Mouse (Mus musculus) myocyte (in vitro differentiated cells): ENCODE results near the gene Adam17. TPM values are rescaled to one million over a fixed set of nuclear protein-coding genes. Genes with fewer than 3 reads are reported as not detected.

ENCODE experiments used
- H3K27me3 ChIP-seq: one replicate; pipeline ENCODE4 v1.6.1; 2011; ENCODE audit not compliant: control insufficient read depth, insufficient read depth, insufficient read length
- H3K36me3 ChIP-seq: one replicate; pipeline ENCODE4 v1.6.1; 2011; ENCODE audit not compliant: control insufficient read depth, insufficient read depth
- H3K4me2 ChIP-seq: one replicate; pipeline ENCODE4 v1.6.1; 2011; ENCODE audit warnings: low read depth, control low read depth
- H3K4me3 ChIP-seq: one replicate; pipeline ENCODE4 v1.5.1; 2011; ENCODE audit warnings: mild to moderate bottlenecking, control low read depth, moderate library complexity
- H3K79me2 ChIP-seq: one replicate; pipeline ENCODE4 v1.6.1; 2011; ENCODE audit not compliant: control insufficient read depth, insufficient read depth
- H3ac ChIP-seq: one replicate; pipeline ENCODE4 v1.6.1; 2011; ENCODE audit not compliant: control insufficient read depth, insufficient read length
- CEBPB ChIP-seq: IDR thresholded peaks from 2 replicates; pipeline ENCODE4 v1.6.1; 2011; ENCODE audit warnings: mild to moderate bottlenecking, moderate library complexity; ENCODE audit not compliant: poor library complexity, insufficient read depth, severe bottlenecking
- E2F4 ChIP-seq: IDR thresholded peaks from one replicate; pipeline ENCODE4 v1.6.1; 2011; ENCODE audit warnings: mild to moderate bottlenecking, control low read depth, moderate library complexity; ENCODE audit not compliant: insufficient read depth
- MAX ChIP-seq: IDR thresholded peaks from one replicate; pipeline ENCODE4 v1.6.1; 2011; ENCODE audit warnings: low read depth, mild to moderate bottlenecking, control low read depth
- MYOD1 ChIP-seq, 3 experiments: IDR thresholded peaks; one replicate each; pipeline ENCODE4 v1.6.1; 2011; ENCODE audit warnings: control low read depth in 2 of 3, low read depth in 2 of 3, mild to moderate bottlenecking in 2 of 3, moderate library complexity in 1 of 3; ENCODE audit not compliant: insufficient read length in 2 of 3, control insufficient read depth in 1 of 3
- MYOG ChIP-seq, 3 experiments: IDR thresholded peaks; one replicate each; pipeline ENCODE4 v1.6.1; 2011; ENCODE audit warnings: control low read depth in 2 of 3, low read depth in 2 of 3, mild to moderate bottlenecking in 2 of 3; ENCODE audit not compliant: insufficient read length in 2 of 3, control insufficient read depth in 1 of 3, insufficient read depth in 1 of 3
- POLR2A ChIP-seq: IDR thresholded peaks from one replicate; pipeline ENCODE4 v1.6.1; 2011; ENCODE audit warnings: low read depth, mild to moderate bottlenecking, control low read depth, moderate library complexity; ENCODE audit not compliant: insufficient read length
- POLR2AphosphoS2 ChIP-seq: IDR thresholded peaks from one replicate; pipeline ENCODE4 v1.6.1; 2011; ENCODE audit warnings: low read depth, control low read depth; ENCODE audit not compliant: insufficient read length
- REST ChIP-seq: IDR thresholded peaks from one replicate; pipeline ENCODE4 v1.6.1; 2011; ENCODE audit warnings: mild to moderate bottlenecking, control low read depth, moderate library complexity; ENCODE audit not compliant: insufficient read depth, insufficient read length
- SRF ChIP-seq: IDR thresholded peaks from one replicate; pipeline ENCODE4 v1.6.1; 2011; ENCODE audit warnings: low read depth; ENCODE audit not compliant: control insufficient read depth, insufficient read length
- TCF12 ChIP-seq: IDR thresholded peaks from one replicate; pipeline ENCODE4 v1.6.1; 2011; ENCODE audit warnings: mild to moderate bottlenecking, control low read depth; ENCODE audit not compliant: poor library complexity, insufficient read depth, severe bottlenecking
- TCF3 ChIP-seq: IDR thresholded peaks from one replicate; pipeline ENCODE4 v1.6.1; 2011; ENCODE audit warnings: low read depth, control low read depth; ENCODE audit not compliant: insufficient read length
- USF1 ChIP-seq: IDR thresholded peaks from one replicate; pipeline ENCODE4 v1.6.1; 2011; ENCODE audit warnings: low read depth, mild to moderate bottlenecking, control low read depth, moderate library complexity
- polyA plus RNA-seq: library from polyadenylated mRNA; unstranded; fragments of >200 nt; fragmentation: generic; extraction: Trizol; gene quantifications from one replicate; pipeline ENCODE4 v1.2.1, GENCODE M21; 2012; ENCODE audit warnings: missing spikeins

Gene Adam17
- polyA plus RNA-seq, 1 experiment = 13.4 TPM

DNA sequence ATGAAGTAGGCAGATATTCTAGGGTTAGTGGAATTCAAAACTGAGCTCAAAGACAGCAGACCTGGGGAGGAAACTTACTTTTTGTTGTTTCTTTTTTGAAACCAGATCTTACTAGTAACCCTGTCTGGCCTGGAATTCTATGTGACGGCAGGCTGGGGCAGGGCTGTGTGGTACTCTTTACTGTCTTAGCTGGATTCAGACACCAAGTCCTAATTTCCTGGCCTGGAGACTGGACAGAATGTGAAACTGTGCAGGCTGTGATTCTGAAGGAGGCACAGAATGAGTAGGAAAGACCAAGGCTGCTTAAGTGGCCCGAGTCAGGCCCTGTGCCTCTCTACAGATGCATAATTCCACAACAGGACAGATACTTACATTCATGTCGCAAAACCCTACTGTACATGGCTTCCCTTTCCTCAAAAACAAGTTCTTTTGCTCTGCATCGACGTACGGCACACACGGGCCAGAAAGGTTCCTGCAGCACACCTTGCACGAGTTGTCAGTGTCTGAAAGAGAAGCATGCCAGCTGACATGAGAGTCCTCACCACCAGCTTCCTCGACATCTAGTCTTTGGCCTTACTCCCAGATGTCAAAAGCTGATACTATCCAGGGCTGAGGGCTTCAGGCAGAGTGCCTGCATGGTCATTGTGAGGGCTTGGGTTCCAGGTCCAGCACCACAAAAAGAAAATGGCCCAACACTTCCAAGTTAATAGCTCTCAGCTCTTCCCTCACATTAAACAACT is 43.6 kb downstream of the Adam17 start:
- Histone ChIP-seq H3K27me3 (no peaks in the 10 kb centered on the region), H3ac (no peak overlapping the region), H3K4me2 (no peak overlapping the region), H3K36me3 (peaks cover 30% of the 10 kb centered on the region), H3K4me3 (no peak overlapping the region), H3K79me2 (no peaks in the 10 kb centered on the region)
- TF ChIP-seq POLR2AphosphoS2 (peak; percentile 26), E2F4 (no peak)

DNA sequence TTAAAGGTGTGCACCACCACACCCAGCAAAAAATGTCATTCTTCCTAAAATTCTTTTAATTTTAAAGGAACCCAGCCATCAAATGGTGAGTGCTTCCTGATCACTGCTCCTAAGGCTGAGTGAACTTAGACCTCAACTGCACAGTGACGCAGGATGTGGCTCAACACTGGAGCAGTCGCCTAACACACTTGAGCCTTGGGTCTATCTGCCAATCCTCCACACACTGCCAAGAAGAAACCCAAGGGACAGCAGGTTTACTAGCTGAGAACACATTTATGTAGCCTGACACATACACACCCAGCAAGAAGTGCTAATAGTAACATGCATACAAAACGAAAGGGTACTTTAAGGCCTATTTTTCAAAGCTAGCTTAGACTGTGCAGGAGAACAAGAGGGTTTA is 47.1 kb downstream of the Adam17 start:
- Histone ChIP-seq H3K79me2 (no peaks in the 10 kb centered on the region), H3K4me3 (no peak overlapping the region), H3ac (no peak overlapping the region), H3K36me3 (peaks cover 41% of the 10 kb centered on the region), H3K4me2 (no peak overlapping the region), H3K27me3 (no peaks in the 10 kb centered on the region)
- no peak for TF ChIP-seq POLR2AphosphoS2
- no peak for TF ChIP-seq TCF3
- TF ChIP-seq REST = no peak
- no peak for TF ChIP-seq SRF
- no peak for TF ChIP-seq MYOD1 (IDR thresholded peaks at IDR 0.05; ENCODE audit: control insufficient read depth in 1 of 3, insufficient read length in 2 of 3, low read depth in 2 of 3)
- no peak for TF ChIP-seq MAX
- no peak for TF ChIP-seq POLR2A
- TF ChIP-seq E2F4 = no peak
- no peak for TF ChIP-seq CEBPB
- no peak for TF ChIP-seq TCF12
- no peak for TF ChIP-seq MYOG (IDR thresholded peaks at IDR 0.05; ENCODE audit: control insufficient read depth in 1 of 3, insufficient read depth in 1 of 3, insufficient read length in 2 of 3, low read depth in 2 of 3)
- no peak for TF ChIP-seq USF1

DNA sequence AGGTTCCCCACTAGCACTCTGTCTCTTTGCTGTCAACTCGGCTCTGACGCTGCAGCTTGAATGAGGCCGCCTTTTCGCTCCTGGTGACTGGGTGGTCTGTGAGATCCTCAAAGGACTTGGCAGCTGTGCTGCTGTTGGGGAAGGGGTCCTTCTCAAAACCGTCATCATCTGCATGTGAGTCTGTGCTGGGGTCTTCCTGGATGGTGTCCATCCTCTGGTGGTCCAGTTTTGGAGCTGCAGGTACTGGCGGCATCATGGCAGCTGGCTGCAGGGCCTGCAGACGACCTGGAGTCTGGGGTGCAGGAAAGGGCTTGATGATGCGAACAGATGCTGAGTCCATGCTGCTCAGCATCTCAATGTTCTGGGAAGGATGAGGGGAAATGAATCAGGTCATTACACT is 48.2 kb downstream of the Adam17 start:
- no peak overlapping the region for H3ac ChIP-seq
- H3K36me3 ChIP-seq = peaks cover 44% of the 10 kb centered on the region
- no peak overlapping the region for H3K4me3 ChIP-seq
- no peak for TF ChIP-seq POLR2AphosphoS2
- no peak for TF ChIP-seq MAX
- TF ChIP-seq SRF = no peak
- TF ChIP-seq E2F4 = no peak
- no peak for TF ChIP-seq USF1
- TF ChIP-seq CEBPB = no peak
- no peak for TF ChIP-seq POLR2A
- TF ChIP-seq TCF3 = no peak
- TF ChIP-seq TCF12 = no peak
- TF ChIP-seq MYOG (IDR thresholded peaks at IDR 0.05; ENCODE audit: control insufficient read depth in 1 of 3, insufficient read depth in 1 of 3, insufficient read length in 2 of 3, low read depth in 2 of 3) = no peak
- no peak for TF ChIP-seq REST
- TF ChIP-seq MYOD1 (IDR thresholded peaks at IDR 0.05; ENCODE audit: control insufficient read depth in 1 of 3, insufficient read length in 2 of 3, low read depth in 2 of 3) = no peak
- no peaks in the 10 kb centered on the region for H3K27me3 ChIP-seq
- no peaks in the 10 kb centered on the region for H3K79me2 ChIP-seq
- H3K4me2 ChIP-seq = no peak overlapping the region

DNA sequence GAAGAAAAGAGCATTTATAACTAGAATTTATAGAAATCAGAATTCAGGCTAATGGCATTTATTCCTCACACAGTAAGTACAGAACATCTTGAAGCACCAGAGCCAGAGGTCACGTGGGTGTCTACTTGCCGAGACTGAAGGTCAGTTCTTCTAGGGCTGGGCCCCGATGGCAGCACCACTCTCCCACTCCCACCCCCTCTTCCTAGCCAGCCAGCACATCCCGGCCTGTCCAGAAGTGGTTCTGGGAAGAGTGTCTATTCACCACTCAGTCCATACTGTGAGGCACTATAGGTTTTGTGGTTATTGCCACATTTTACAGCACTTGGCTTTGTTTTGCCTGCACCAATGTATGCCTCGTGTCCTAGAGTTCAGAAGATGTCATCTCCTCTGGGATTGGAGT is 49.3 kb downstream of the Adam17 start:
- no peaks in the 10 kb centered on the region for H3K79me2 ChIP-seq
- H3K36me3 ChIP-seq = peaks cover 52% of the 10 kb centered on the region
- no peak overlapping the region for H3K4me2 ChIP-seq
- no peaks in the 10 kb centered on the region for H3K27me3 ChIP-seq
- no peak overlapping the region for H3K4me3 ChIP-seq
- no peak overlapping the region for H3ac ChIP-seq
- no peak for TF ChIP-seq POLR2AphosphoS2
- TF ChIP-seq SRF = no peak
- no peak for TF ChIP-seq USF1
- no peak for TF ChIP-seq MAX
- TF ChIP-seq E2F4 = no peak
- no peak for TF ChIP-seq CEBPB

DNA sequence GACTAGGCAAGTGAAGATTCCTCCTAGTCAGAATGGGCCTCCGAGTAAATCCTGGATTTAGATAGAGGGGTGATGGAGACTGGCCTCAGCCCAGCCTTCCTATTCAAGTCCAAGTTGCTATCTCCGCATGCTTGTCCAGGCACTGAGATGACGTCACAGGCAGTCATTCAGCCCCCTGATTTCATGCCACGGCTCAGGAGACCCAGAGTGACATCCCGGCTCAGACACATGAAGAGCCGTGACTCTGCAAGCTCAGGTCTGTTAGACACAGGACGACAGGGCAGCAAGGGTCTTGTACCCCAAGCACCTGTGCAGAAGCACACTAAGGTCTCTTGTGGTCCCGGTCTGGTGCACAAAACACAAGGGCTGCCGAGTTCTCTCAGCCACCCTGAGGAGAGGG is 50.6 kb downstream of the Adam17 start:
- no peak overlapping the region for H3K4me3 ChIP-seq
- no peak overlapping the region for H3ac ChIP-seq
- H3K4me2 ChIP-seq = no peak overlapping the region
- H3K36me3 ChIP-seq = peaks cover 42% of the 10 kb centered on the region
- no peaks in the 10 kb centered on the region for H3K27me3 ChIP-seq
- no peaks in the 10 kb centered on the region for H3K79me2 ChIP-seq
- TF ChIP-seq USF1 = no peak
- no peak for TF ChIP-seq MYOG (IDR thresholded peaks at IDR 0.05; ENCODE audit: control insufficient read depth in 1 of 3, insufficient read depth in 1 of 3, insufficient read length in 2 of 3, low read depth in 2 of 3)
- no peak for TF ChIP-seq REST
- no peak for TF ChIP-seq E2F4
- TF ChIP-seq TCF12 = no peak
- TF ChIP-seq MAX = no peak
- no peak for TF ChIP-seq SRF
- TF ChIP-seq POLR2AphosphoS2 = no peak
- TF ChIP-seq POLR2A = no peak
- TF ChIP-seq CEBPB = no peak
- no peak for TF ChIP-seq TCF3
- TF ChIP-seq MYOD1 (IDR thresholded peaks at IDR 0.05; ENCODE audit: control insufficient read depth in 1 of 3, insufficient read length in 2 of 3, low read depth in 2 of 3) = no peak
